Mouse (Mus musculus) liver, adult 2 months (tissue): Measurements from ENCODE around the gene Pop4. TPM values are rescaled to one million over a fixed set of nuclear protein-coding genes. Genes with fewer than 3 reads are reported as not detected.
A peak's percentile ranks its signal among the peaks of the same experiment; 100 is the strongest.

Source experiments
- DNase-seq: peaks from one replicate; pipeline ENCODE4 v3.0.0-alpha.2; 2011; ENCODE audit warnings: low read depth, low spot score; ENCODE audit errors: extremely low read depth
- H3K27ac ChIP-seq: fragments of 200-500 bp; replicated peaks from 2 replicates; pipeline ENCODE4 v1.5.1; 2012; ENCODE audit warnings: low read depth, mild to moderate bottlenecking, control low read depth, inconsistent platforms, low read length; ENCODE audit not compliant: insufficient read depth
- H3K27me3 ChIP-seq: fragments of 200-500 bp; 2 replicates; pipeline ENCODE4 v1.6.1; 2012; ENCODE audit warnings: mild to moderate bottlenecking, moderate library complexity, low read length, inconsistent platforms; ENCODE audit not compliant: control insufficient read depth, insufficient read depth
- H3K36me3 ChIP-seq: fragments of 200-500 bp; 2 replicates; pipeline ENCODE4 v1.6.1; 2012; ENCODE audit warnings: low read length, inconsistent platforms; ENCODE audit not compliant: control insufficient read depth, insufficient read depth
- H3K4me1 ChIP-seq: fragments of 200-500 bp; 2 replicates; pipeline ENCODE4 v1.6.1; 2011; ENCODE audit warnings: low read length; ENCODE audit not compliant: control insufficient read depth, insufficient read depth
- H3K4me3 ChIP-seq: fragments of 200-500 bp; 2 replicates; pipeline ENCODE4 v1.5.1; 2011; ENCODE audit warnings: low read depth, mild to moderate bottlenecking, control low read depth, low read length, moderate library complexity; ENCODE audit not compliant: insufficient read depth
- H3K79me2 ChIP-seq: fragments of 200-500 bp; 2 replicates; pipeline ENCODE4 v1.6.1; 2012; ENCODE audit warnings: inconsistent platforms, mild to moderate bottlenecking, low read length, moderate library complexity; ENCODE audit not compliant: control insufficient read depth, insufficient read depth
- H3K9ac ChIP-seq: fragments of 200-500 bp; 2 replicates; pipeline ENCODE4 v1.6.1; 2012; ENCODE audit warnings: low read depth, mild to moderate bottlenecking, control low read depth, inconsistent platforms, low read length
- CTCF ChIP-seq: fragments of 200-500 bp; IDR thresholded peaks from 2 replicates; pipeline ENCODE4 v1.5.1; 2011; ENCODE audit warnings: low read depth, low read length, control low read depth
- POLR2A ChIP-seq: fragments of 200-500 bp; IDR thresholded peaks from 2 replicates; pipeline ENCODE4 v1.6.1; 2011; ENCODE audit warnings: low read length, control low read depth; ENCODE audit not compliant: insufficient read depth; ENCODE audit errors: extremely low read depth
- WGBS: fragments of 180-500 bp; shearing (Covaris S2); methylation state at CpG from one replicate; pipeline ENCODE4 v1.1.7; 2018; 5-methylcytosine and 5-hydroxymethylcytosine counted together
- polyA plus RNA-seq: library from polyadenylated mRNA; depleted of rRNA; stranded (reverse); fragments of >200 nt; gene quantifications from 2 replicates; pipeline ENCODE4 v1.2.3, GENCODE M21; 2012
- total RNA-seq: library from RNA; depleted of rRNA; stranded (reverse); fragments of >200 nt; gene quantifications from 2 replicates; pipeline ENCODE4 v1.2.3, GENCODE M21; 2014

Gene Pop4
- total and polyA plus RNA-seq, 2 experiments = 7.2 to 12.8 TPM

DNA sequence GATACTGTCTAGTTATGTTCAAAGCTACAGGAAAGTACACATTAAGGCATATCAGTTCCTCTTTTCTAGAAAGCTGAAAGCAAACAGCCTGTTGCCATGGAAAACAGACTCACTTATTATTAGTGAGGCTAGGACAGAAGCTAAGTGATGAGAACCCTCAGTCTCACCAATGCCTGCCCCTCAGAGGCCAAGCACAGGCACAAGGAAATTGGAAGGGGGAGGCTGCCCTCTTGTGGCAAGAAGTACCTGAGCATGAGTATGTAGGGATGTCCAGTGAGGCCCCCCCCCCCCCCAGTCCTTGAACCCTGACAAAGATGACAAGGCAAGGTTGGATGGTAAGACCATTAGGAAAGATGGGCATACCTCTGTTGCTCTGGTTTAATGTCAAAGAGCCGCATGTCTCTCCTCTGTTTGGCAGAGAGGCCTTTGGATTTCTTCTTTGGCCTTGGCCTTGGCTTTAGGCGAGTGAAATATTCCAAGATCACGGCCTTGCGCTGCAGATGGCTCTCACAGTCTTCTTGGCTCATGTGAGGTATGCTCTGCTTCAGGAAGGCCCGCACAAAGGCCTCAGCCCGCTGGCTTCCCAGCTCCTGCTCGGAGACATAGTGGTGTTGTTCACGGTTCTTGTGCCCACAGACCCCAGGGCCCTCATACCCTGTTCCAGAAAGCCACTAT lies 4.1 kb downstream of the Pop4 start:
- Histone ChIP-seq H3K4me1 (peaks cover 11% of the 10 kb centered on the region), H3K4me3 (no peak overlapping the region), H3K27ac (no peak overlapping the region), H3K9ac (no peak overlapping the region), H3K79me2 (peaks cover 3% of the 10 kb centered on the region; the same call in 1 of the 2 replicates), H3K27me3 (no peaks in the 10 kb centered on the region), H3K36me3 (peaks cover 8% of the 10 kb centered on the region)
- WGBS = 87% methylated on average over 8 of the region's 8 CpGs
- peak; percentile 37 for DNase-seq
- TF ChIP-seq POLR2A = no peak
- peak; percentile 74 for TF ChIP-seq CTCF

DNA sequence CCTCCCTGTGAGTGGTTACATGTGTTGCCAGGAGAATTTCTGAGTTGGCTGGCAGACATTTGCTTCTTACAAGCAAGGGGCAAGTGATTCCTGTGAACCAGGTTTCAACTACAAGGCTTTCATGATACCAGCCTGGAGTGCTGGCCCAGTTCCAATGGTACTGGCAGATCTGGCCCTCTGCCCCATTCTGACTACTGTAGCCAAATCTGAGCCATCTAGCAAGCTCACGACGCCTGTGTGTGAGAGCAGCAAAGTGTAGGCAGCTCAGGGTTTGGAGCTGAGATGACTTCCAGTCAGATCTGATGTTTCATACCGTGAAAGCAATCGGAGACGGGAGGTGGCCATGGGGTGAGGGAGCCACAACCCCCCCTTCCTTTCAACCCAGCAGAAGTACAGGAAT lies 8.8 kb downstream of the Pop4 start:
- H3K36me3 ChIP-seq = peaks cover 8% of the 10 kb centered on the region
- 36% methylated on average over 5 of the region's 5 CpGs for WGBS
- DNase-seq = peak; percentile 79

DNA sequence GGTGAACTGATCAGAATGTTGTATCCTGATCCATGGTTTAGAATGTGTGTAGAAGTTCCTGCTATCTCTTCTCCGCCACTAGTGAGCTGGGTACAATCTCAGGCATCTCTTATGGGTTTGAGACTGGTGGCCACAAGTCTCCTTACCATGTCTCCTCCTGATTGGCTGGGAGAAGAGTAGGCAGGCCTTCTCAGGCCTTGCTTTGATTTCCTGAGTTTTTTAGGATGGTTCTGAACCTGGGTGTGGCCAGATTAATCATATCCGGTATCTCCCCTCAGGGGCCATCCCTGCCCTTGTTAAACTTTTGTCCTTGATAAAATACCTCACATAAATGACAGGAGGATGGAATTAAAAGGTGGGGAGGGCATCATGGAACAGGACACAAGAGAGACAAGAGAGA lies 11.6 kb downstream of the Pop4 start:
- H3K36me3 ChIP-seq = peaks cover 5% of the 10 kb centered on the region; the same call in 1 of the 2 replicates
- TF ChIP-seq POLR2A = no peak
- no peak for TF ChIP-seq CTCF
- no peaks in the 10 kb centered on the region for H3K27me3 ChIP-seq
- H3K4me3 ChIP-seq = no peak overlapping the region
- no peak for DNase-seq
- H3K4me1 ChIP-seq = peaks cover 7% of the 10 kb centered on the region; the same call in 1 of the 2 replicates
- WGBS = 91% methylated on average over 2 of the region's 2 CpGs
- no peak overlapping the region for H3K9ac ChIP-seq
- H3K27ac ChIP-seq = no peak overlapping the region
- H3K79me2 ChIP-seq = no peaks in the 10 kb centered on the region

More for the DNA sequence above, 8.8 kb downstream of the Pop4 start:
- Histone ChIP-seq H3K79me2 (no peaks in the 10 kb centered on the region), H3K4me3 (no peak overlapping the region), H3K27me3 (no peaks in the 10 kb centered on the region), H3K9ac (no peak overlapping the region), H3K4me1 (peaks cover 7% of the 10 kb centered on the region; the same call in 1 of the 2 replicates), H3K27ac (0 out of 2 replicates have a peak overlapping the region, but pooled peaks have one; percentile 4)
- TF ChIP-seq CTCF = no peak
- TF ChIP-seq POLR2A = no peak

DNA sequence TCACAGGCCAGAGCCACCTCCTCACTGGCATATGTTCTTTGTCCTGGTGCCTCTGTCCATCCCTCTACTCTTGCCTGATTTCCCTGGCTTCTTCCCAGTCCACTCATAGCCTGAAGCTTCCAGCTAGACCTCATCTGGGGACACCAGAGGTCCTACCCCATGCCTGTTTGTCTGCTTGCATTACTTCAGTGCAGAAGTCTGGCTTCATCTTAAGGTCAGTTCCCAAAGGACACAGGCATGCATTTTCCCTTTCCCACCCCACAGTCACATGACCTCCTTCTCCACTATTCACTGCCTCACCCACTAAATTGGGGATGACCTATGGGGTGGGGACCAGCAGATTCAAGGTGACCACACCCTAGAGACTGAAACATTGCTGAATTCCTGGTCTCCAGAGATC lies 17.8 kb downstream of the Pop4 start:
- Histone ChIP-seq H3K4me3 (no peak overlapping the region), H3K27ac (no peak overlapping the region), H3K9ac (no peak overlapping the region), H3K4me1 (no peaks in the 10 kb centered on the region), H3K36me3 (no peaks in the 10 kb centered on the region), H3K27me3 (no peaks in the 10 kb centered on the region), H3K79me2 (no peaks in the 10 kb centered on the region)
- no peak for DNase-seq
- TF ChIP-seq POLR2A (no peak), CTCF (no peak)

DNA sequence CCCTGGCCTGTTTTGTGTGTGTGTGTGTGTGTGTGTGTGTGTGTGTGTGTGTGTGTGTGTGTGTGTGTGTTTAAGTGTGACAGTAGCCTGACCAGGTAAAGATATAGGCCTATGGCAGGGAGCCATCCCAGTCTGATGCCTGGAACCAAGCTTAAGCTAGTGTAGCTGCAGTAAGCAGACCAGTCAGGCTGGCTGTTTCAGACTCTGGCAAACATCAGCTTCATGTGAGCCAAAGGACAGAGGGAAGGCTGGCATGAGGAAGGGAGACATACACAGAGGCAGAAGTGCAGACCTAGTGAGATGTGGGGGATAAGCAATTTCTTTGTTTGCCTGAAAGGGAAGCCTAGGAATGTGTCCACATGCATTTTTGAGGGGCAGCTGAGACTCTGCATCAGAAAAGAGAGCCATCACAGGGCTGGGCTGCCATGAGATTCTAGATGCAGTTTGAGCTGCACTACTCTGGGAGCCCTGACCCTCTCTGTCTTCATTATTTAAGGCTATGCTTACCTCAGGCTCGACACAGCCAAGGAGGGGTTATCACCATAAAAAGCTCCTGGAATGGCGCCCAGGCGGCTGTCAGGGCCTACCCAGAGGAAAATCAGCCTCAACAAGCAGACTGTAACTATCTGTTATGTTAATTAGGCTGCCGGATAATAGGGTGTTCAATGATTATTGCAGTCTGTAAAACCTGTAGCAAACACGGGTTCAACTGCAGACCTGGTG lies 19.6 kb downstream of the Pop4 start:
- Histone ChIP-seq H3K9ac (no peak overlapping the region), H3K4me3 (no peak overlapping the region), H3K27me3 (no peaks in the 10 kb centered on the region), H3K36me3 (no peaks in the 10 kb centered on the region), H3K79me2 (no peaks in the 10 kb centered on the region), H3K4me1 (no peaks in the 10 kb centered on the region), H3K27ac (no peak overlapping the region)
- TF ChIP-seq POLR2A (no peak), CTCF (no peak)
- no peak for DNase-seq
- 63% methylated on average over 5 of the region's 5 CpGs for WGBS

DNA sequence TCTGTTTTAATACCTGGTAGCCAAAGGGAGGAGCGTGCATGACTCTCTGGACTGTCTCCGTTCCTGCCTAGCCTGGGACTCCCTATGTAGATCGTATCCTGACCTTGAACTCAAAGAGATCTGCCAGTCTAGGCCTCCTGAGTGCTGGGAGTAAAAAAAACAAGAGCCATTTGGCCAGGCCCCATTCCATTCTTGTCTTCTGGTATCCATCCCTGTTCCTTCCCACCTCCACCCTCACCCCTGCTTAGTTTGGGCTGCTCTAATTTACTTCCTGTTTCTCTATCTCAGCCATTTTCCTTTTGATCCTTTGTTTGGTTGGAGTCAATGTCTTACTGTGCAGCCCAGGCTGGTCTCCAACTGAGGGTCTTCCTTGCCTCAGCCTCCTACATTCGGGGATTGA lies 28.8 kb downstream of the Pop4 start:
- no peak overlapping the region for H3K27ac ChIP-seq
- 85% methylated on average over 4 of the region's 4 CpGs for WGBS
- no peaks in the 10 kb centered on the region for H3K4me1 ChIP-seq
- no peak overlapping the region for H3K4me3 ChIP-seq
- no peak for DNase-seq
- no peaks in the 10 kb centered on the region for H3K27me3 ChIP-seq
- TF ChIP-seq CTCF (no peak), POLR2A (no peak)
- H3K9ac ChIP-seq = no peak overlapping the region
- H3K36me3 ChIP-seq = no peaks in the 10 kb centered on the region
- H3K79me2 ChIP-seq = no peaks in the 10 kb centered on the region
